Mouse (Mus musculus) thymus, postnatal 36 days (tissue): ENCODE measurements at regions not wholly inside any gene's neighbourhood (a gene's known extent, or its start where the extent isn't known, plus 50 kb on each side); places are given as distances from the start of the nearest gene placed in this dataset.

Experiments used
- DNase-seq, 2 experiments: peaks; one replicate each; pipeline ENCODE4 v3.0.0; 2022; ENCODE audit warnings: mixed read lengths in 2 of 2

GRCm38 (mm10) chrX:158920217-158920616, 289.9 kb upstream of the Rps6ka3 start:
- no peak for DNase-seq

- no peak for DNase-seq
Measured at GRCm38 (mm10) chrX:158921424-158921823, 288.7 kb upstream of the Rps6ka3 start.

GRCm38 (mm10) chrX:158921838-158922450, 288.2 kb upstream of the Rps6ka3 start:
- DNase-seq, result peak; percentile 30 to 47

- no peak for DNase-seq
Measured at GRCm38 (mm10) chrX:158923081-158923561, 287.0 kb upstream of the Rps6ka3 start.

- no peak for DNase-seq
Measured at GRCm38 (mm10) chrX:158923657-158924489, 286.2 kb upstream of the Rps6ka3 start.

GRCm38 (mm10) chrX:158924490-158925398, 285.4 kb upstream of the Rps6ka3 start:
- no peak for DNase-seq

GRCm38 (mm10) chrX:158931864-158932263, 278.2 kb upstream of the Rps6ka3 start:
- DNase-seq, result no peak

GRCm38 (mm10) chrX:158947191-158947590, 262.9 kb upstream of the Rps6ka3 start:
- DNase-seq, result no peak

- peak in 1 of 2 experiments; percentile 1 for DNase-seq
Measured at GRCm38 (mm10) chrX:158971726-158972125, 238.4 kb upstream of the Rps6ka3 start.

GRCm38 (mm10) chrX:158976648-158977047, 233.5 kb upstream of the Rps6ka3 start:
- DNase-seq, result no peak

- DNase-seq, result no peak
Measured at GRCm38 (mm10) chrX:158984721-158985120, 225.4 kb upstream of the Rps6ka3 start.

GRCm38 (mm10) chrX:158987676-158988075, 222.4 kb upstream of the Rps6ka3 start:
- DNase-seq, result no peak

GRCm38 (mm10) chrX:159018955-159019354, 191.2 kb upstream of the Rps6ka3 start:
- no peak for DNase-seq

GRCm38 (mm10) chrX:159026311-159026710, 183.8 kb upstream of the Rps6ka3 start:
- no peak for DNase-seq

GRCm38 (mm10) chrX:159031927-159032326, 178.2 kb upstream of the Rps6ka3 start:
- DNase-seq, result no peak

- DNase-seq, result peak; percentile 60
Measured at GRCm38 (mm10) chrX:159043432-159043831, 166.7 kb upstream of the Rps6ka3 start.

- DNase-seq, result no peak
Measured at GRCm38 (mm10) chrX:159047876-159048275, 162.2 kb upstream of the Rps6ka3 start.

GRCm38 (mm10) chrX:159055689-159056461, 154.2 kb upstream of the Rps6ka3 start:
- no peak for DNase-seq

GRCm38 (mm10) chrX:159056462-159056805, 153.7 kb upstream of the Rps6ka3 start:
- DNase-seq, result no peak

GRCm38 (mm10) chrX:159058931-159059330, 151.2 kb upstream of the Rps6ka3 start:
- no peak for DNase-seq

- no peak for DNase-seq
Measured at GRCm38 (mm10) chrX:159061322-159061721, 148.8 kb upstream of the Rps6ka3 start.

- DNase-seq, result no peak
Measured at GRCm38 (mm10) chrX:159066212-159066611, 143.9 kb upstream of the Rps6ka3 start.
